Mouse (Mus musculus) kidney, postnatal 10 days (tissue): ENCODE measurements around the gene Nfe2l3.

Source experiments
- DNase-seq: peaks from one replicate; pipeline ENCODE4 v3.0.0; 2021; ENCODE audit warnings: mixed read lengths

The Nfe2l3 gene

DNA sequence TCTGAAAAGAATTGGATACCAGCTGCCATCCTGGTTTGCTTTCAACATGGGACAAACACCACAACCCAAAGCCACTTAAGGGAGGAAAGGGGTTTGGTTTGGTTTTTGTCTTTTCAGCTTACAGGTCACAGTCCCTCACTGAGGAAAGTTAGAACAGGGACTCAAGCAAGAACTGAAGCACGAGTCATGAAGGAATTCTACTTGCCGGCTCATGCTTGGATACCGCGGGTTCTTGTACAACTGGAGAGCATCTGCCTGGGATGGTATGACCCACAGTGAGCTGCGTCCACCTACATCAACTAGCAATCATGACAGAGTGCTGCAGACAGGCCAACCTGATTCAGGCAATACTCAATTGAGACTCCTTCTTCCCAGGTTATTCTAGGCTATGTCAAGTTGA lies 54.3 kb downstream of the Nfe2l3 start:
- no peak for DNase-seq

DNA sequence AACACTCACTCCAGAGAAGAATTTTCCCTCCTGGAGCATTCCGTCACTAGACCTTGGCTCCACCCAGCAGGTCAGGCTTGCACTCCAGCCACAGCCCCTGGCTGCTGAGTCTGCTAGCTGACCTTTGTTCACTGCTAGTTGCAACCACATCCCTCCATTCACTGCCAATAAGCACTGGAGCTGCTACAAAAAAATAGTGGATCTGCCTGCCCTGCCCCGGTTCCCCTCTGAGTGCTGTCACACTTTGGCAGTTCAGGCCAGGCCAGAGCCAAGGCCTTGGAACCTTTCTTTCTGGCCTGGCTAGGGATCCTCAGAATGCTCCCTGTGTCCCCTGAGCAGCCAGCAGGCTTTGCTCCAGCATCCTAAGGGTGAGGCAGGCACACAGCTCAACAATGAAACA lies 57.3 kb downstream of the Nfe2l3 start:
- peak; percentile 65 for DNase-seq

DNA sequence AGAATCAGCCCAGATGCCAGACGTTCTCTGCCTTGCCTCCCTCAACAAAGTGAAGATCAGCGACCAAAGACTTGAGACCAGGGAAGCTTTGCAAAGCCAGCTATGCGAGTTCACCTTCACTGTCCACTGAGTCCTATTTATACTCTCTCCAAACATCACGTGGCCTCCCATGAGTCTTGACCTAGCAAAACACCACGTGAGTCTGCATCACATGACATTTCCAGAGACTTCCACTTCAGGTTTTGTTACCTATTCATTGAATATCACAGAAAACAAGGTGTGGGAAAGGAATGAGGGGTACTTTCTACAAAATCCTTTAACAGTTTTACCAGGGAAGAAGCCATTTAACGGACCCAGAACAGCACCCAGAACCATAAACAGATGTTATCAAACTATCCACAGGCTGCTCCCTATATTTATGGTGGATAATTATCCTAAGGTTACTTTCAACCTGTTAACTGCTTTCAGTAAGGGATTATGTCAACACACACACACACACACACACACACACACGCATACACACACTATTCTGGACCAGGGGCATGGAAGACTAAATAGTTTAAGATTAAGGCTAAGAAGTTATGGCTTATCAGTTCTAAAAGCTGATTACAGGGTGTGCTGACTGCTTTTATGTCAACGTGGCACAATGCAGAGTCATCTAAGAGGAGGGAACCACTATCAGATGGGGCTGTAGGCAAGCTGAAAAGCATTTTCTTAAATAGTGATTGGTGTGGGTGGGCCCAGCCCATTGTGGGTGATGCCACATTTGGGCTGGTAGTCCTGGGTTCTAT lies 65.0 kb downstream of the Nfe2l3 start:
- no peak for DNase-seq

DNA sequence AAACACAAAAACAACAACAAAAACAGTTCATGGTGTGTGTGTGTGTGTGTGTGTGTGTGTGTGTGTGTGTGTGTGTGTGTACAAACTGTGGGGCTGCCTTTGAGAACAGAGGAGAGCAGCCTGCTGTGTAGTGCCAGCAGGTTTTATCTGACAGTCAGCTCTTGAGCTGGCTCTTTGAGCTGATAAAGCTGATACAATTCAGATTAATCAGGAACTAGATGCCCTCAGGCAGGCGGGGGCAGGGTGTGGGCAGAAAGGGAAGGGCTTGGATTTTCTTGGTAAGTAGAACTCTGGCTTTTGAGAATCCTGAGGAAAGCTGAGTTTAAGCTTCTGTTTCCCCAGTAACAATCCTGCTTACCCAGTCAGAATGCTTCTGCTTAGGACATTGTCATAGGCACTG lies 73.2 kb downstream of the Nfe2l3 start:
- DNase-seq = no peak

DNA sequence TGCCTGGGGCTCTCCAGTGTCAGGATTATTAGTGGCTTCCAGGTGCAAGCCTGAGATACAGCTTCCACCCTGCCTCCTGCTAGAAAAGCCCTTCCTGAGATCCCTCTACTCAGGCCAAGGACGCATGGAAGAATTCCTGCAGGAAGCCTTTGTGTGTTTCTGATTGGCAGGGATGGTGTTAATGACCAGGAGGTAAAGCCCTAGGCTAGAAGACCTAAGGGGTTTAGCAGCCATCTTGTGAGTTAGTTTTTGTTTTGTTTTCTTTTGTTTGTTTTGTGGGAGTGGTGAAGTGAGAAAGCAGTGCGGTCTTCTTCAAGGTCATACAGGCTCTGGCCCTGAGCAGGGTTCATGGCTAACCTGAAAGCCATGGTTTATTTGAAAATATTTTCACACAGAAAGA lies 75.1 kb downstream of the Nfe2l3 start:
- DNase-seq = no peak
